Mouse (Mus musculus) myocyte (in vitro differentiated cells): Measurements from ENCODE around the gene 9630041A04Rik.

ENCODE experiments used
- POLR2A ChIP-seq: IDR thresholded peaks from one replicate; pipeline ENCODE4 v1.6.1; 2011; ENCODE audit warnings: low read depth, mild to moderate bottlenecking, control low read depth, moderate library complexity; ENCODE audit not compliant: insufficient read length
- POLR2AphosphoS2 ChIP-seq: IDR thresholded peaks from one replicate; pipeline ENCODE4 v1.6.1; 2011; ENCODE audit warnings: low read depth, control low read depth; ENCODE audit not compliant: insufficient read length

DNA sequence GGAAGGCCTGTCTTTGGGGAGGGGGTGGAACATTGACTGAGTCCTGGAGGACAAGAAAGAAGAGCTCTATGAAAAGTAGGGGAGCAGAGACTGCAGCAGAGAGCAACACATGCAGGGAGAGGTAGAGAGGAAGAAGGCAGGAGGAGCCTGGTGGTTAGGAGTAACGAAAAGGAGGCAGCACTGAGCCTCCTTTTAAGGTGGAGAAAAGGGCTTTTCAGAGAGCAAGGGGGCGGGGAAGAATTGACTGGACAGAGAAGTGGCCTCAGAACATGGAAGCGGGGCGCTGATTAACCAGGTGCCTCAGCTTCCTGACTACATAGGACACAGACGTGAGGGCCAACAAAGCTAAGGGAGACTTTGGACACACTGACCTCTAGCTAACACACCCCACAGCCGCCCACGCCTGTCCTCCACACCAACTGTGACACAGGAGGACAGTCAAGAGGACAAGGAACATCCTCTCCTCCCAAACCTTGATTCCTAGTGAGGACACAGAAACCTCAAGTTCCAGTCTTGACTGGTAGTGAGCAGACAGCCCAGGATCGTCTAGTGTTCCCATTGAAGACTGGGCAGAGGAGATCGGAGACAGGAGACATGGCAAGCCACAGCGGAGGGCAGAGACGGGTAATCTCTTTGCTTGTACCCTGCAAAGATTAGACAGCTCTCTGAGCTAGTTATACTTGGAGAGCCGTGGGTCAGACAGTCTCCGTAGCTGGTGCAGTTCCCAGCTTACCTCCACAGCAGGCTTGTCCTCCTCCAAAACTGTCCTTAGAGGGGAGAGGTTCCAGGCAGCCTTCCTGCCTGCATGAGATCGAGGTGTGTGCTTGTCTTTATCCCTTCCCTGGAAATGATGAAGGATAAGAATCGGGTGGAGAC, at the start of gene 9630041A04Rik:
- TF ChIP-seq POLR2AphosphoS2 (no peak), POLR2A (no peak)
